Mouse (Mus musculus) MEL (cell line): ENCODE measurements around the gene Ptprj. TPM values are rescaled to one million over a fixed set of nuclear protein-coding genes. Genes with fewer than 3 reads are reported as not detected.
A peak's percentile ranks its signal among the peaks of the same experiment; 100 is the strongest.

Experiments used
- DNase-seq: peaks from one replicate; pipeline ENCODE4 v3.0.0; 2011; ENCODE audit warnings: low read depth, low spot score
- H3K27ac ChIP-seq: 2 replicates; pipeline ENCODE4 v1.5.1; 2012; ENCODE audit warnings: low read depth, mild to moderate bottlenecking, control low read depth, low read length, moderate library complexity; ENCODE audit not compliant: control insufficient read depth
- H3K27me3 ChIP-seq, 2 experiments: fragments of 150-350 bp in 1 of 2; sonication (generic) in 1 of 2; 2 replicates each; pipeline ENCODE4 v1.6.1; 2012; ENCODE audit warnings: low read length in 2 of 2, mild to moderate bottlenecking in 2 of 2, improper control_type of control experiment in 1 of 2, moderate library complexity in 1 of 2; ENCODE audit not compliant: insufficient read depth in 2 of 2, control insufficient read depth in 1 of 2
- H3K36me3 ChIP-seq, 2 experiments: 2 replicates each; pipeline ENCODE4 v1.6.1; 2012 to 2014; ENCODE audit warnings: low read length in 2 of 2, improper control_type of control experiment in 1 of 2, inconsistent platforms in 1 of 2, mild to moderate bottlenecking in 1 of 2; ENCODE audit not compliant: insufficient read depth in 2 of 2, control insufficient read depth in 1 of 2
- H3K4me1 ChIP-seq, 2 experiments: fragments of 150-350 bp in 1 of 2; sonication (generic) in 1 of 2; 2 replicates each; pipeline ENCODE4 v1.6.1; 2012; ENCODE audit warnings: low read length in 2 of 2, improper control_type of control experiment in 1 of 2, mild to moderate bottlenecking in 1 of 2; ENCODE audit not compliant: insufficient read depth in 2 of 2, control insufficient read depth in 1 of 2
- H3K4me3 ChIP-seq, 2 experiments: fragments of 150-350 bp in 1 of 2; sonication (generic) in 1 of 2; 2 replicates each; pipeline ENCODE4 v1.5.1; 2012; ENCODE audit warnings: low read depth in 2 of 2, low read length in 2 of 2, mild to moderate bottlenecking in 2 of 2, moderate library complexity in 2 of 2, control low read depth in 1 of 2, improper control_type of control experiment in 1 of 2; ENCODE audit not compliant: control insufficient read depth in 1 of 2, insufficient read depth in 1 of 2
- H3K79me2 ChIP-seq: 2 replicates; pipeline ENCODE4 v1.6.1; 2012; ENCODE audit warnings: mild to moderate bottlenecking, low read length, moderate library complexity; ENCODE audit not compliant: control insufficient read depth, poor library complexity, insufficient read depth
- H3K9ac ChIP-seq: 2 replicates; pipeline ENCODE4 v1.6.1; 2012; ENCODE audit warnings: low read depth, mild to moderate bottlenecking, control low read depth, low read length, moderate library complexity; ENCODE audit not compliant: control insufficient read depth, poor library complexity, severe bottlenecking
- H3K9me3 ChIP-seq: fragments of 150-350 bp; sonication (generic); replicated peaks from 2 replicates; pipeline ENCODE4 v1.6.1; 2012; ENCODE audit warnings: mild to moderate bottlenecking, low read length, improper control_type of control experiment, moderate library complexity; ENCODE audit not compliant: insufficient read depth
- CHD2 ChIP-seq: IDR thresholded peaks from 2 replicates; pipeline ENCODE4 v1.6.1; 2011; ENCODE audit warnings: low read length, improper control_type of control experiment
- E2F4 ChIP-seq: IDR thresholded peaks from 2 replicates; pipeline ENCODE4 v1.6.1; 2011; ENCODE audit warnings: low read depth, low read length, improper control_type of control experiment, borderline replicate concordance
- ELF1 ChIP-seq: IDR thresholded peaks from 2 replicates; pipeline ENCODE4 v1.6.1; 2014; ENCODE audit warnings: low read depth, mild to moderate bottlenecking, inconsistent platforms, low read length, improper control_type of control experiment, moderate library complexity
- EP300 ChIP-seq, 2 experiments: IDR thresholded peaks; 2 replicates each; pipeline ENCODE4 v1.6.1; 2011; ENCODE audit warnings: improper control_type of control experiment in 2 of 2, low read length in 2 of 2, low read depth in 1 of 2, mild to moderate bottlenecking in 1 of 2
- JUND ChIP-seq: IDR thresholded peaks from 2 replicates; pipeline ENCODE4 v1.6.1; 2011; ENCODE audit warnings: low read depth, mild to moderate bottlenecking, improper control_type of control experiment, low read length
- MAZ ChIP-seq: IDR thresholded peaks from 2 replicates; pipeline ENCODE4 v1.6.1; 2012; ENCODE audit warnings: low read depth, mild to moderate bottlenecking, inconsistent platforms, low read length, improper control_type of control experiment
- MEF2A ChIP-seq: IDR thresholded peaks from 2 replicates; pipeline ENCODE4 v1.6.1; 2014; ENCODE audit warnings: low read depth, mild to moderate bottlenecking, inconsistent platforms, low read length, improper control_type of control experiment; ENCODE audit not compliant: poor library complexity, insufficient replicate concordance, severe bottlenecking; ENCODE audit errors: extremely low read depth
- NELFE ChIP-seq: IDR thresholded peaks from 2 replicates; pipeline ENCODE4 v1.6.1; 2011; ENCODE audit warnings: low read depth, low read length, improper control_type of control experiment
- POLR2A ChIP-seq, 2 experiments: IDR thresholded peaks; 2 replicates each; pipeline ENCODE4 v1.6.1; 2011 to 2012; ENCODE audit warnings: low read length in 2 of 2, mild to moderate bottlenecking in 2 of 2, control low read depth in 1 of 2, improper control_type of control experiment in 1 of 2, low read depth in 1 of 2, moderate library complexity in 1 of 2; ENCODE audit not compliant: control insufficient read depth in 1 of 2, insufficient read depth in 1 of 2, poor library complexity in 1 of 2
- POLR2AphosphoS2 ChIP-seq: IDR thresholded peaks from 2 replicates; pipeline ENCODE4 v1.6.1; 2011; ENCODE audit warnings: low read length, improper control_type of control experiment
- POLR2AphosphoS5 ChIP-seq: IDR thresholded peaks from 2 replicates; pipeline ENCODE4 v1.6.1; 2012; ENCODE audit warnings: low read depth, borderline replicate concordance, mild to moderate bottlenecking, inconsistent platforms, low read length, moderate library complexity, mixed read lengths
- RCOR1 ChIP-seq: IDR thresholded peaks from 2 replicates; pipeline ENCODE4 v1.6.1; 2012; ENCODE audit warnings: low read depth, mild to moderate bottlenecking, inconsistent platforms, low read length, improper control_type of control experiment
- SIN3A ChIP-seq: IDR thresholded peaks from 2 replicates; pipeline ENCODE4 v1.6.1; 2012; ENCODE audit warnings: low read length, improper control_type of control experiment, inconsistent platforms
- TAL1 ChIP-seq: IDR thresholded peaks from 2 replicates; pipeline ENCODE4 v1.6.1; 2012; ENCODE audit warnings: mild to moderate bottlenecking, inconsistent platforms, low read length, moderate library complexity, mixed read lengths
- TBP ChIP-seq: IDR thresholded peaks from 2 replicates; pipeline ENCODE4 v1.8.0; 2011; ENCODE audit warnings: low read depth, low read length, improper control_type of control experiment
- TCF12 ChIP-seq: IDR thresholded peaks from 2 replicates; pipeline ENCODE4 v1.6.1; 2014; ENCODE audit warnings: low read depth, mild to moderate bottlenecking, inconsistent platforms, low read length, improper control_type of control experiment, moderate library complexity
- USF2 ChIP-seq, 2 experiments: IDR thresholded peaks; 2 replicates each; pipeline ENCODE4 v1.6.1; 2011 to 2012; ENCODE audit warnings: improper control_type of control experiment in 2 of 2, low read length in 2 of 2, borderline replicate concordance in 1 of 2, inconsistent platforms in 1 of 2, low read depth in 1 of 2, mild to moderate bottlenecking in 1 of 2; ENCODE audit not compliant: insufficient read depth in 1 of 2
- ZC3H11A ChIP-seq: IDR thresholded peaks from 2 replicates; pipeline ENCODE4 v1.6.1; 2012; ENCODE audit warnings: low read depth, mild to moderate bottlenecking, inconsistent platforms, low read length, improper control_type of control experiment
- ZKSCAN1 ChIP-seq: IDR thresholded peaks from 2 replicates; pipeline ENCODE4 v1.6.1; 2012; ENCODE audit warnings: low read depth, mild to moderate bottlenecking, inconsistent platforms, low read length, improper control_type of control experiment, moderate library complexity
- ZMIZ1 ChIP-seq: IDR thresholded peaks from 2 replicates; pipeline ENCODE4 v1.6.1; 2012; ENCODE audit warnings: low read depth, mild to moderate bottlenecking, inconsistent platforms, low read length, improper control_type of control experiment, moderate library complexity
- ZNF384 ChIP-seq: IDR thresholded peaks from 2 replicates; pipeline ENCODE4 v1.6.1; 2012; ENCODE audit warnings: low read depth, mild to moderate bottlenecking, inconsistent platforms, low read length, improper control_type of control experiment
- polyA plus RNA-seq, 2 experiments: library from polyadenylated mRNA; stranded (reverse) in 1 of 2; unstranded in 1 of 2; fragments of >175 nt in 1 of 2; fragments of >200 nt in 1 of 2; gene quantifications; 2 replicates each; pipeline versions ENCODE4 v1.2.1 to v1.2.4; 2012; ENCODE audit warnings: low replicate concordance in 2 of 2, low read depth in 1 of 2; ENCODE audit not compliant: insufficient read length in 2 of 2, insufficient read depth in 1 of 2, missing spikeins in 1 of 2
- total RNA-seq: library from RNA; depleted of rRNA; stranded (reverse); fragments of 300-350 nt; gene quantifications from 2 replicates; pipeline ENCODE4 v1.2.3, GENCODE M21; 2012

Gene Ptprj
- total and polyA plus RNA-seq, 3 experiments: 6.4 to 10.2 TPM; not detected in 1

DNA sequence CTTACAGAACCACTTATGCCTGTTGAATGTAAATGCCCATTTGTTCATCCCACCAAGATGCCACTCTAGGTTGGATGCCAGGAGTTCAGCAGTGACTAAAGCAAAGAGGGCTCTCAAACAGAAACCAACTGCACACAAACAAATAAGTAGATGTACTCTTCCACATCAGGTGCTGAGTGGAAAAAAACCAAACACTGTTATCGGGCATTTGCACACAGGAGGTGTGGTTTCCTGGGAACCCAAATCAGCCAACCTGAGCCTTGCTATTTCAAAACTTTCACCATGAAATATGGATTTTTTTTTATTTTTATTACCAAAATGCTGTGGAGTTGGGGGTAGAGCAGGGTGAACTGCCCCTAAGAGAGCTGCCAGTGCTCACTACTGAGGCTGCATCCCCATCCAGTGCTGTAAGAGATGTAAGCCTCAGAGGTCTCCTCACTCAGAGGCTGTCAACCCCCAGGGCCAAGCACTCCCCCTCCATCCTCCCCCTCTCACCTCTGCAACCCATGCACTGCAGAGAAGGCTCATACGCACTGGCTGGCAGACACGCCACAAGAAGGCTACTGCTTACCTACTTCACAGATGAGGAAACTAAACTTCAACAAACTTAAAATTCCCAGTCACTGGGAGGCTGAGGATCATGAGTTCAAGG, 77.1 kb downstream of the Ptprj start (continued):
- no peak for TF ChIP-seq NELFE
- TF ChIP-seq MAZ: peak; percentile 63; the same call in 1 of the 2 replicates
- no peak for TF ChIP-seq POLR2AphosphoS2
- peak; percentile 97 for TF ChIP-seq ZNF384
- no peak for TF ChIP-seq JUND
- no peak for TF ChIP-seq POLR2AphosphoS5
- TF ChIP-seq RCOR1: peak; percentile 93
- TF ChIP-seq ZMIZ1: peak; percentile 81; the same call in 1 of the 2 replicates
- TF ChIP-seq CHD2: no peak
- TF ChIP-seq POLR2A (IDR thresholded peaks at IDR 0.05; ENCODE audit: control insufficient read depth in 1 of 2, insufficient read depth in 1 of 2, low read depth in 1 of 2, low read length in 2 of 2, poor library complexity in 1 of 2): no peak
- TF ChIP-seq MEF2A: peak; percentile 72; the same call in 1 of the 2 replicates
- TF ChIP-seq TAL1: peak; percentile 87
- TF ChIP-seq ELF1: no peak
- no peak; the same call in 1 of the 2 replicates for TF ChIP-seq ZKSCAN1
- peak; percentile 81 for TF ChIP-seq SIN3A
- TF ChIP-seq USF2 (IDR thresholded peaks at IDR 0.05; ENCODE audit: borderline replicate concordance in 1 of 2, insufficient read depth in 1 of 2, low read depth in 1 of 2, low read length in 2 of 2): no peak
- TF ChIP-seq ZC3H11A: no peak
- 0 out of 2 replicates have a peak, but pooled peaks have one; percentile 31 for TF ChIP-seq TBP

DNA sequence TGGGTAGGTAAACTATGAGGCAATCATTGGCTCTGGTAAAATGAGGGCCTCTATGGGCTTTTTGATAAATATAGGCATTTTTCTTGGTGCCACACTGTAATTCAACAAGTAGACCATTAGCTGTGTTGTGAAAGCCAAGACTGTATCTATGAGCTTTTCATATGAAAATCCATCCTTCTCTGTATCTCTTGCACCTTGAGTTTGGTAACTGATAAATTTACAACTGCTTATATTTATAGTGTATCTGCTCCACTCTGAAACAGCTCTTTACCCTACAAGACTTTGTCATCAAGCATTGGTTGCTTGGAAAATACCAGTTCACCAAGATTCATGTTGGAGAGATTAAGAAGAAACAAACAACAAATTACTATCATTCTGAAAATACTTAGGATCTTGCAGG, 77.7 kb downstream of the Ptprj start:
- peaks cover 30 to 46% of the 10 kb centered on the region in 2 experiments for H3K4me1 ChIP-seq
- H3K27me3 ChIP-seq: no peaks in the 10 kb centered on the region
- TF ChIP-seq E2F4: no peak
- TF ChIP-seq TCF12: peak; percentile 42; the same call in 1 of the 2 replicates
- peak; percentile 33 to 36; a peak in 2 of 4 replicates for TF ChIP-seq EP300 (IDR thresholded peaks at IDR 0.05; ENCODE audit: low read depth in 1 of 2, low read length in 2 of 2)
- H3K79me2 ChIP-seq: peaks cover 9% of the 10 kb centered on the region
- peaks cover 0 to 35% of the 10 kb centered on the region in 2 experiments; a peak in 2 of 4 replicates for H3K36me3 ChIP-seq
- H3K9me3 ChIP-seq: no peaks in the 10 kb centered on the region
- H3K27ac ChIP-seq: peak overlapping the region; percentile 88
- H3K9ac ChIP-seq: peak overlapping the region; percentile 45; the same call in 1 of the 2 replicates
- DNase-seq: no peak
- peak overlapping the region; percentile 28 to 49 for H3K4me3 ChIP-seq
